Mouse (Mus musculus): ENCODE measurements around the gene Cabp1.

GRCm38 (mm10) chr5:115155156-115155631, 39.0 kb downstream of the Cabp1 start:
- TF ChIP-seq CTCF (IDR thresholded peaks at IDR 0.05; ENCODE audit: low read depth, low read length) (no peak), EP300 (IDR thresholded peaks at IDR 0.05; ENCODE audit: insufficient read depth, low read depth, low read length) (no peak), POLR2A (IDR thresholded peaks at IDR 0.05; ENCODE audit: insufficient read depth, low read length) (no peak)
